Mouse (Mus musculus) adrenal gland, adult 18-20 months (tissue): ENCODE data around the gene Tns3. TPM values are rescaled to one million over a fixed set of nuclear protein-coding genes. Genes with fewer than 3 reads are reported as not detected.

Source experiments
- DNase-seq, 2 experiments: peaks; one replicate each; pipeline ENCODE4 v3.0.0; 2021 to 2022; ENCODE audit warnings: low spot score in 2 of 2
- total RNA-seq, 2 experiments: library from RNA; stranded (reverse); gene quantifications; 1 replicate in 1 of 2; 2 replicates in 1 of 2; pipeline ENCODE4 v1.2.3; 2021

Tns3 gene
- total RNA-seq, 2 experiments from 2014 or later: 48.3 to 51.5 TPM

GRCm38 (mm10) chr11:8652116-8652714 is 12.1 kb downstream of the Tns3 start:
- no peak for DNase-seq

- DNase-seq: no peak
Measured at GRCm38 (mm10) chr11:8651448-8652035, 12.8 kb downstream of the Tns3 start.

- no peak for DNase-seq
Measured at GRCm38 (mm10) chr11:8645609-8646008, 18.7 kb downstream of the Tns3 start.

- DNase-seq: no peak
Measured at GRCm38 (mm10) chr11:8644272-8644671, 20.1 kb downstream of the Tns3 start.

GRCm38 (mm10) chr11:8641634-8642277 is 22.6 kb downstream of the Tns3 start:
- no peak for DNase-seq

GRCm38 (mm10) chr11:8639726-8640125 is 24.6 kb downstream of the Tns3 start:
- DNase-seq: no peak

- no peak for DNase-seq
Measured at GRCm38 (mm10) chr11:8639007-8639718, 25.2 kb downstream of the Tns3 start.

- DNase-seq: no peak
Measured at GRCm38 (mm10) chr11:8637469-8638447, 26.6 kb downstream of the Tns3 start.

GRCm38 (mm10) chr11:8636680-8637079 is 27.7 kb downstream of the Tns3 start:
- no peak for DNase-seq

- no peak for DNase-seq
Measured at GRCm38 (mm10) chr11:8635778-8636177, 28.6 kb downstream of the Tns3 start.

- no peak for DNase-seq
Measured at GRCm38 (mm10) chr11:8634728-8635410, 29.5 kb downstream of the Tns3 start.

- no peak for DNase-seq
Measured at GRCm38 (mm10) chr11:8632163-8632562, 32.2 kb downstream of the Tns3 start.

- DNase-seq: no peak
Measured at GRCm38 (mm10) chr11:8629862-8630390, 34.4 kb downstream of the Tns3 start.

GRCm38 (mm10) chr11:8629326-8629725 is 35.0 kb downstream of the Tns3 start:
- DNase-seq: no peak

GRCm38 (mm10) chr11:8628846-8629253 is 35.5 kb downstream of the Tns3 start:
- DNase-seq: no peak

- DNase-seq: no peak
Measured at GRCm38 (mm10) chr11:8627156-8627555, 37.2 kb downstream of the Tns3 start.

GRCm38 (mm10) chr11:8626715-8627114 is 37.6 kb downstream of the Tns3 start:
- no peak for DNase-seq

- no peak for DNase-seq
Measured at GRCm38 (mm10) chr11:8625915-8626604, 38.3 kb downstream of the Tns3 start.

GRCm38 (mm10) chr11:8625451-8625850 is 38.9 kb downstream of the Tns3 start:
- DNase-seq: no peak
